In genomic region chr8:77695070-77695469, GRCm38 (mm10) we compare ENCODE assay signal across 20 mouse cellular contexts. TPM values are rescaled to one million over a fixed set of nuclear protein-coding genes. Genes with fewer than 3 reads are reported as not detected.
A peak's percentile ranks its signal among the peaks of the same experiment; 100 is the strongest.
DNase-seq lines count a peak whose midpoint lies in the region; ATAC-seq and TF ChIP-seq lines count a peak whose summit lies in the region.
"Had no signal": no experiment of that assay in that cellular context is flagged by ENCODE, and none has a peak within 500 bp of the region (broad histone marks: within the 10 kb centered on the region; RNA-seq: fewer than 3 reads in every experiment).

No protein-coding gene starts in this region.

- H3K9me3 ChIP-seq in hindbrain, embryonic 11.5 days (ENCODE audit: control insufficient read depth, low read length) = no peaks in the 10 kb centered on the region
- no peaks in the 10 kb centered on the region for H3K9me3 ChIP-seq in hindbrain, embryonic 10.5 days
- H3K9me3 ChIP-seq in lung, embryonic 14.5 days (ENCODE audit: low read depth, low read length) = no peaks in the 10 kb centered on the region
- no peaks in the 10 kb centered on the region for H3K9me3 ChIP-seq in stomach, embryonic 16.5 days (replicated peaks; ENCODE audit: control insufficient read depth, low read length)
- H3K9me3 ChIP-seq in stomach, postnatal 0 days (ENCODE audit: control insufficient read depth, low read length) = no peaks in the 10 kb centered on the region
- H3K9me3 ChIP-seq: embryonic facial prominence, embryonic 12.5 days; forebrain, embryonic 13.5 days; limb, embryonic 15.5 days; liver, embryonic 15.5 days had no signal

- H3K9ac ChIP-seq in hindbrain, embryonic 11.5 days (ENCODE audit: low read depth, low read length) = no peak overlapping the region
- H3K9ac ChIP-seq in lung, embryonic 14.5 days = no peak overlapping the region
- no peak overlapping the region for H3K9ac ChIP-seq in stomach, embryonic 16.5 days (ENCODE audit: low read length)
- H3K9ac ChIP-seq in stomach, postnatal 0 days (ENCODE audit: low read length) = no peak overlapping the region
- H3K9ac ChIP-seq: embryonic facial prominence, embryonic 12.5 days; forebrain, embryonic 13.5 days; limb, embryonic 15.5 days; liver, embryonic 15.5 days had no signal

- TF ChIP-seq EP300 in stomach, postnatal 0 days (optimal IDR thresholded peaks at IDR 0.05) = no peak

- peak; percentile 23 to 47 for DNase-seq in adrenal gland, adult (ENCODE audit: inconsistent age in 2 of 2, low spot score in 1 of 2)
- DNase-seq in adrenal gland, postnatal 10 days = no peak
- no peak for DNase-seq in hindbrain, embryonic 11.5 days (ENCODE audit: low spot score)
- DNase-seq in hindbrain, embryonic 10.5 days (ENCODE audit: low spot score) = no peak
- no peak for DNase-seq in lung, embryonic 14.5 days
- DNase-seq in lung, postnatal 14 days = no peak
- no peak for DNase-seq in stomach, postnatal 0 days (ENCODE audit: low spot score)
- DNase-seq: cerebellum, adult 18-20 months; cerebellum, postnatal 14 days; gastrocnemius, postnatal 36 days; kidney, adult 2 months; layer of hippocampus, adult 9-11 months; right cerebral cortex, postnatal 14 days had no signal

- no peak for TF ChIP-seq CTCF in lung, embryonic 14.5 days (IDR thresholded peaks at IDR 0.05; ENCODE audit: low read depth)
- TF ChIP-seq CTCF in stomach, postnatal 0 days (IDR thresholded peaks at IDR 0.05; ENCODE audit: low read depth) = no peak

- no peak overlapping the region for H3K27ac ChIP-seq in hindbrain, embryonic 11.5 days (ENCODE audit: low read depth, low read length)
- H3K27ac ChIP-seq in hindbrain, embryonic 10.5 days = no peak overlapping the region
- H3K27ac ChIP-seq in lung, embryonic 14.5 days (ENCODE audit: low read depth) = no peak overlapping the region
- no peak overlapping the region for H3K27ac ChIP-seq in stomach, embryonic 16.5 days (ENCODE audit: low read length)
- H3K27ac ChIP-seq in stomach, postnatal 0 days (replicated peaks) = no peak overlapping the region
- H3K27ac ChIP-seq: embryonic facial prominence, embryonic 12.5 days; forebrain, embryonic 13.5 days; limb, embryonic 15.5 days; liver, embryonic 15.5 days; macrophage had no signal

- no peaks in the 10 kb centered on the region for H3K27me3 ChIP-seq in hindbrain, embryonic 11.5 days (ENCODE audit: control insufficient read depth, insufficient read depth, low read length)
- H3K27me3 ChIP-seq in hindbrain, embryonic 10.5 days (ENCODE audit: insufficient read depth, poor library complexity, severe bottlenecking) = no peaks in the 10 kb centered on the region
- no peaks in the 10 kb centered on the region for H3K27me3 ChIP-seq in lung, embryonic 14.5 days (ENCODE audit: insufficient read depth, low read length)
- H3K27me3 ChIP-seq in stomach, embryonic 16.5 days (ENCODE audit: control insufficient read depth, insufficient read depth, low read length) = no peaks in the 10 kb centered on the region
- H3K27me3 ChIP-seq in stomach, postnatal 0 days (ENCODE audit: control insufficient read depth, insufficient read depth, low read length) = no peaks in the 10 kb centered on the region
- H3K27me3 ChIP-seq: embryonic facial prominence, embryonic 12.5 days; forebrain, embryonic 13.5 days; limb, embryonic 15.5 days; liver, embryonic 15.5 days had no signal

- no peak overlapping the region for H3K4me3 ChIP-seq in hindbrain, embryonic 11.5 days (ENCODE audit: low read depth, low read length)
- H3K4me3 ChIP-seq in hindbrain, embryonic 10.5 days = no peak overlapping the region
- H3K4me3 ChIP-seq in lung, embryonic 14.5 days (ENCODE audit: low read depth, low read length) = no peak overlapping the region
- no peak overlapping the region for H3K4me3 ChIP-seq in stomach, embryonic 16.5 days (replicated peaks; ENCODE audit: low read length)
- no peak overlapping the region for H3K4me3 ChIP-seq in stomach, postnatal 0 days (ENCODE audit: low read depth, low read length)
- H3K4me3 ChIP-seq: embryonic facial prominence, embryonic 12.5 days; forebrain, embryonic 13.5 days; limb, embryonic 15.5 days; liver, embryonic 15.5 days had no signal

- no peaks in the 10 kb centered on the region for H3K36me3 ChIP-seq in hindbrain, embryonic 11.5 days (ENCODE audit: control insufficient read depth, insufficient read depth, low read length)
- H3K36me3 ChIP-seq in hindbrain, embryonic 10.5 days = no peaks in the 10 kb centered on the region
- H3K36me3 ChIP-seq in lung, embryonic 14.5 days (ENCODE audit: insufficient read depth) = peaks cover 57% of the 10 kb centered on the region
- no peaks in the 10 kb centered on the region for H3K36me3 ChIP-seq in stomach, embryonic 16.5 days (ENCODE audit: control insufficient read depth, insufficient read depth, low read length)
- no peaks in the 10 kb centered on the region for H3K36me3 ChIP-seq in stomach, postnatal 0 days (ENCODE audit: control insufficient read depth, insufficient read depth, low read length)
- H3K36me3 ChIP-seq: limb, embryonic 15.5 days; liver, embryonic 15.5 days had no signal

- 74% methylated on average over 3 of the region's 3 CpGs for WGBS in hindbrain, embryonic 11.5 days
- WGBS in hindbrain, embryonic 10.5 days = 85% methylated on average over 3 of the region's 3 CpGs
- 31% methylated on average over 3 of the region's 3 CpGs for WGBS in lung, embryonic 14.5 days
- 33% methylated on average over 3 of the region's 3 CpGs for WGBS in stomach, embryonic 16.5 days
- WGBS in stomach, postnatal 0 days = 43% methylated on average over 3 of the region's 3 CpGs

- peak; percentile 33; the same call in 1 of the 2 replicates for ATAC-seq in hindbrain, embryonic 11.5 days (ENCODE audit: low FRiP score)
- ATAC-seq in lung, embryonic 14.5 days (ENCODE audit: insufficient read depth) = peak; percentile 46; the same call in 1 of the 2 replicates
- 0 out of 2 replicates have a peak, but pooled peaks have one; percentile 25 for ATAC-seq in stomach, embryonic 16.5 days (ENCODE audit: insufficient read depth, low FRiP score)
- no peak for ATAC-seq in stomach, postnatal 0 days (ENCODE audit: low FRiP score, low TSS enrichment)
- ATAC-seq: activated CD4-positive, CD25-positive, alpha-beta regulatory T cell, adult 4 months; forebrain, embryonic 13.5 days had no signal

- H3K4me1 ChIP-seq in hindbrain, embryonic 11.5 days (replicated peaks; ENCODE audit: control insufficient read depth, insufficient read depth, low read length) = no peaks in the 10 kb centered on the region
- peaks cover 10% of the 10 kb centered on the region for H3K4me1 ChIP-seq in hindbrain, embryonic 10.5 days (replicated peaks)
- H3K4me1 ChIP-seq in lung, embryonic 14.5 days (ENCODE audit: insufficient read depth) = 0 out of 2 replicates have a peak, but pooled peaks cover 6% of the 10 kb centered on the region
- peaks cover 5% of the 10 kb centered on the region; the same call in 1 of the 2 replicates for H3K4me1 ChIP-seq in stomach, embryonic 16.5 days (ENCODE audit: control insufficient read depth, insufficient read depth, low read length)
- H3K4me1 ChIP-seq in stomach, postnatal 0 days (replicated peaks; ENCODE audit: control insufficient read depth, insufficient read depth) = 0 out of 2 replicates have a peak, but pooled peaks cover 2% of the 10 kb centered on the region
- H3K4me1 ChIP-seq: liver, embryonic 15.5 days had no signal

- H3K4me2 ChIP-seq in hindbrain, embryonic 11.5 days (replicated peaks; ENCODE audit: low read depth, low read length) = no peak overlapping the region
- H3K4me2 ChIP-seq in lung, embryonic 14.5 days = no peak overlapping the region
- no peak overlapping the region for H3K4me2 ChIP-seq in stomach, embryonic 16.5 days (ENCODE audit: low read depth, low read length)
- no peak overlapping the region for H3K4me2 ChIP-seq in stomach, postnatal 0 days (replicated peaks; ENCODE audit: low read depth)
- H3K4me2 ChIP-seq: embryonic facial prominence, embryonic 12.5 days; forebrain, embryonic 13.5 days; limb, embryonic 15.5 days; liver, embryonic 15.5 days had no signal

RNA-seq across cellular contexts. Expression of gene Ednra, which starts 29.2 kb away (rescaled TPM):
- total RNA-seq in adrenal gland, postnatal 10 days (2021) = 10 to 100 TPM; 21.8 to 26.8 TPM
- 17.3 and 23.9 TPM in 2 replicates for polyA plus RNA-seq in hindbrain, embryonic 11.5 days (2014; fragmentation: Nextera tagmentation; extraction: Ambion mirVana)
- polyA plus RNA-seq in hindbrain, embryonic 10.5 days (2016; fragmentation: Nextera tagmentation; extraction: Ambion mirVana) = 18.1 and 18.6 TPM in 2 replicates
- polyA plus RNA-seq in lung, embryonic 14.5 days (2014; fragmentation: Nextera tagmentation; extraction: Ambion mirVana) = 140 and 147 TPM in 2 replicates
- polyA plus RNA-seq in stomach, embryonic 16.5 days (2015; fragmentation: Nextera tagmentation; extraction: Ambion mirVana) = 26.0 and 28.7 TPM in 2 replicates
- polyA plus RNA-seq in stomach, postnatal 0 days (2015; fragmentation: Nextera tagmentation; extraction: Ambion mirVana) = 7.3 and 8.3 TPM in 2 replicates
- polyA plus RNA-seq: activated CD4-positive, CD25-positive, alpha-beta regulatory T cell, adult 4 months; macrophage had no signal

Comparison
In these comparisons a context has a peak if more than half of its experiments do, and no peak if none do; other contexts are left out.
1. DNase-seq: peak in adrenal gland, adult (2 of 2); none in adrenal gland, postnatal 10 days (single experiment), hindbrain, embryonic 11.5 days (single experiment), hindbrain, embryonic 10.5 days (single experiment), lung, embryonic 14.5 days (single experiment), lung, postnatal 14 days (single experiment) and stomach, postnatal 0 days (single experiment).